Mouse (Mus musculus) fat pad, adult 2 months (tissue): ENCODE results near the gene Pcp4.

ENCODE experiments used
- DNase-seq: peaks from one replicate; pipeline ENCODE4 v3.0.0-alpha.2; 2011; ENCODE audit warnings: low read depth, low spot score; ENCODE audit errors: extremely low read depth

Gene Pcp4

GRCm38 (mm10) chr16:96487007-96487684 lies 19.7 kb downstream of the Pcp4 start:
- no peak for DNase-seq

GRCm38 (mm10) chr16:96488038-96488437 lies 20.6 kb downstream of the Pcp4 start:
- no peak for DNase-seq

- DNase-seq = no peak
Observed at GRCm38 (mm10) chr16:96491530-96491929, 24.1 kb downstream of the Pcp4 start.

GRCm38 (mm10) chr16:96494079-96494478 lies 26.7 kb downstream of the Pcp4 start:
- no peak for DNase-seq

GRCm38 (mm10) chr16:96498951-96499350 lies 31.5 kb downstream of the Pcp4 start:
- DNase-seq = no peak

- DNase-seq = no peak
Observed at GRCm38 (mm10) chr16:96501241-96501640, 33.8 kb downstream of the Pcp4 start.

- no peak for DNase-seq
Observed at GRCm38 (mm10) chr16:96502586-96502985, 35.2 kb downstream of the Pcp4 start.

GRCm38 (mm10) chr16:96514466-96514865 lies 47.1 kb downstream of the Pcp4 start:
- DNase-seq = no peak

- DNase-seq = no peak
Observed at GRCm38 (mm10) chr16:96527476-96527875, 60.1 kb downstream of the Pcp4 start.

GRCm38 (mm10) chr16:96528471-96528870 lies 61.1 kb downstream of the Pcp4 start:
- no peak for DNase-seq

- no peak for DNase-seq
Observed at GRCm38 (mm10) chr16:96529896-96530568, 62.6 kb downstream of the Pcp4 start.

GRCm38 (mm10) chr16:96530569-96530898 lies 63.1 kb downstream of the Pcp4 start:
- no peak for DNase-seq

- DNase-seq = no peak
Observed at GRCm38 (mm10) chr16:96531029-96531428, 63.6 kb downstream of the Pcp4 start.

- DNase-seq = no peak
Observed at GRCm38 (mm10) chr16:96533710-96534109, 66.3 kb downstream of the Pcp4 start.

GRCm38 (mm10) chr16:96535271-96535670 lies 67.9 kb downstream of the Pcp4 start:
- DNase-seq = no peak

GRCm38 (mm10) chr16:96536426-96536825 lies 69.0 kb downstream of the Pcp4 start:
- no peak for DNase-seq

GRCm38 (mm10) chr16:96539091-96539490 lies 71.7 kb downstream of the Pcp4 start:
- DNase-seq = no peak

- no peak for DNase-seq
Observed at GRCm38 (mm10) chr16:96541056-96541455, 73.7 kb downstream of the Pcp4 start.

GRCm38 (mm10) chr16:96552680-96553079 lies 85.3 kb downstream of the Pcp4 start:
- DNase-seq = no peak

GRCm38 (mm10) chr16:96555412-96555811 lies 88.0 kb downstream of the Pcp4 start:
- DNase-seq = no peak

GRCm38 (mm10) chr16:96556621-96557020 lies 89.2 kb downstream of the Pcp4 start:
- no peak for DNase-seq

- no peak for DNase-seq
Observed at GRCm38 (mm10) chr16:96558341-96558740, 90.9 kb downstream of the Pcp4 start.

- no peak for DNase-seq
Observed at GRCm38 (mm10) chr16:96559796-96560195, 92.4 kb downstream of the Pcp4 start.
